Mouse (Mus musculus) liver, postnatal 0 days (tissue): ENCODE measurements around the gene Slc35a1.

Experiments used
- CTCF ChIP-seq: sonication (generic); IDR thresholded peaks from 2 replicates; pipeline ENCODE4 v1.5.1; 2016; ENCODE audit warnings: antibody characterized with exemption, low read depth
- EP300 ChIP-seq: IDR thresholded peaks from 2 replicates; pipeline ENCODE4 v1.6.1; 2016; ENCODE audit warnings: antibody characterized with exemption, low read depth, mild to moderate bottlenecking

DNA sequence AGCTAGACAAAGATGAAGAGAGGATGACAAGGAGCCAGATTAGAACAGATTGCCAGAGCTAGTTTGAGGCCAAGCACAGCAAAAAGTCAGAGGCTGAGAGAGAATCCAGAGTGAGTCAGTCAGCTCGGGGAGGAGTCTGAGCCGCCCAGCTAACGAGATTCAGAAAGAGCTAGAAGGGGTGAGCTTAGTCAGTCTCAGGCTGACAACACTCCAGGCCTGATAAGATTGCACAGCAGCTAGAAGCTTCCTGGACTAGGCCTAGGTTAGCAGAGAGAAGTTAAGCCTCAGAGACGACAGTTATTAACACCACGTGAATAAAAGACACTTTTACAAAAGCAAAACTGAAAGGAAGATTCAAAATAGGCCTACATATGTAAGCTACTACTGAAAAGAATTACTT lies 19.3 kb downstream of the Slc35a1 start:
- TF ChIP-seq CTCF = no peak
- TF ChIP-seq EP300 = no peak
